Mouse (Mus musculus) intestine, postnatal 0 days (tissue): ENCODE data around the gene Pex26. TPM values are rescaled to one million over a fixed set of nuclear protein-coding genes. Genes with fewer than 3 reads are reported as not detected.

Experiments used
- ATAC-seq: fragments of 200-750 bp; cut with Nextera tagmentation; 2 replicates; pipeline ENCODE4 v1.8.0; 2017; ENCODE audit warnings: mild to moderate bottlenecking, moderate TSS enrichment, moderate library complexity
- H3K27ac ChIP-seq: fragments of 300-500 bp; sonication (generic); 2 replicates; pipeline ENCODE4 v1.5.1; 2014; ENCODE audit warnings: mild to moderate bottlenecking, low read depth, low read length, moderate library complexity
- H3K27me3 ChIP-seq: fragments of 300-500 bp; sonication (generic); replicated peaks from 2 replicates; pipeline ENCODE4 v1.6.1; 2014; ENCODE audit warnings: low read length, mixed read lengths; ENCODE audit not compliant: control insufficient read depth, insufficient read depth
- H3K36me3 ChIP-seq: fragments of 300-500 bp; sonication (generic); 2 replicates; pipeline ENCODE4 v1.6.1; 2014; ENCODE audit warnings: mild to moderate bottlenecking, moderate library complexity; ENCODE audit not compliant: control insufficient read depth, insufficient read depth
- H3K4me1 ChIP-seq: fragments of 300-500 bp; sonication (generic); replicated peaks from 2 replicates; pipeline ENCODE4 v1.6.1; 2014; ENCODE audit warnings: antibody characterized with exemption, low read length, mixed read lengths; ENCODE audit not compliant: control insufficient read depth, insufficient read depth
- H3K4me2 ChIP-seq: fragments of 300-500 bp; sonication (generic); replicated peaks from 2 replicates; pipeline ENCODE4 v1.6.1; 2014; ENCODE audit warnings: low read depth, mild to moderate bottlenecking, moderate library complexity
- H3K4me3 ChIP-seq: fragments of 300-500 bp; sonication (generic); 2 replicates; pipeline ENCODE4 v1.5.1; 2014; ENCODE audit warnings: low read depth, low read length
- H3K9ac ChIP-seq: fragments of 300-500 bp; sonication (generic); 2 replicates; pipeline ENCODE4 v1.6.1; 2014; ENCODE audit warnings: mild to moderate bottlenecking, low read depth, low read length
- H3K9me3 ChIP-seq: fragments of 300-500 bp; sonication (generic); 2 replicates; pipeline ENCODE4 v1.6.1; 2016; ENCODE audit warnings: mixed run types; ENCODE audit not compliant: control insufficient read depth
- CTCF ChIP-seq: sonication (generic); IDR thresholded peaks from 2 replicates; pipeline ENCODE4 v1.5.1; 2016; ENCODE audit warnings: low read depth, mild to moderate bottlenecking, control low read depth, antibody characterized with exemption, moderate library complexity
- WGBS: fragments of 180-500 bp; shearing (Covaris S2); extraction: QIAGEN DNeasy Blood & Tissue Kit; methylation state at CpG from one replicate; pipeline ENCODE4 v1.1.7; 2014; 5-methylcytosine and 5-hydroxymethylcytosine counted together
- polyA plus RNA-seq: library from polyadenylated mRNA; unstranded; fragments of >200 nt; fragmentation: Nextera tagmentation; extraction: Ambion mirVana; gene quantifications from 2 replicates; pipeline ENCODE4 v1.2.1, GENCODE M21; 2015

The Pex26 gene
- polyA plus RNA-seq, 1 experiment from 2014 or later, result 6.3 TPM

DNA sequence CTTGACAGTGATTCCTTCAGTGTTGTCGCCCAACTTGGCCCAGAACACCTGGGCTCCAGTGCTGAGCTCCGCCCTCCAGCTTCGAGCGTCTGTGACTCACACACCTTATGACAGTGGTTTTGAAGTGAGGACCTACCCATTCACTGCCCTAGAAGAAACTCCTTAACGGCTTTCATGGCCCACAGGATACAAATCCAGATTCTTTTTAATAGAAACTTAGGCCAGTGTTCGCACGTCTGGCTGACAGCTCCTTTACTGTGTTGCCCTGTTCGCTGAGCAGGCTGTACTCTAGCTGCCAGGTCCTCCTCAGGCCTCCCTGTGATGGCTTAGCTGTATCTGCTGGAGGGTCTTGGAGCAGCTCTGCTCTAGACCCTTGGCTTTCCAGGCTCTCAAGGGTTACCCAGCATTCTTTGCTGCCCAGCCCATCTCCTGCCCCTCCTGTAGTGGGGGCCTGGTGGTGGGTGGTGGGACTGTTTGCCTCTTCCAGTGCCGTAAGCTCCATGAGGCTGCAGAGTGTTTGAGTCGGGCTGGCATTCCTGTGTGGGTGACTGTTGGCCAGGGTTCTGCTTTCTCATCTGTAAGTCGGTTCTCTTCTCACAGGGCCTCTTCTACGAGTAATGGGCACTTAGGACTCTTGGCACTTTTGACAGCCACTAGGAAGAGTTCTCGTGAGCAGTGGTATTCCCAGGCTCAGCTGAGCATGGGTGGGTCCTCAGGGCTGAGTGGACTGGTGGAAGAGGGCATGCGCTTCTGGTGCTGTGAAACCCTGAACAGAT lies 11.7 kb downstream of the Pex26 start:
- H3K27me3 ChIP-seq, result no peaks in the 10 kb centered on the region
- no peak overlapping the region for H3K4me2 ChIP-seq
- TF ChIP-seq CTCF, result no peak
- WGBS, result 71% methylated on average over 14 of the region's 14 CpGs
- no peak overlapping the region for H3K27ac ChIP-seq
- peaks cover 31% of the 10 kb centered on the region for H3K36me3 ChIP-seq
- H3K4me1 ChIP-seq, result no peaks in the 10 kb centered on the region
- no peak for ATAC-seq
- H3K4me3 ChIP-seq, result no peak overlapping the region
- H3K9me3 ChIP-seq, result no peaks in the 10 kb centered on the region
- H3K9ac ChIP-seq, result no peak overlapping the region

DNA sequence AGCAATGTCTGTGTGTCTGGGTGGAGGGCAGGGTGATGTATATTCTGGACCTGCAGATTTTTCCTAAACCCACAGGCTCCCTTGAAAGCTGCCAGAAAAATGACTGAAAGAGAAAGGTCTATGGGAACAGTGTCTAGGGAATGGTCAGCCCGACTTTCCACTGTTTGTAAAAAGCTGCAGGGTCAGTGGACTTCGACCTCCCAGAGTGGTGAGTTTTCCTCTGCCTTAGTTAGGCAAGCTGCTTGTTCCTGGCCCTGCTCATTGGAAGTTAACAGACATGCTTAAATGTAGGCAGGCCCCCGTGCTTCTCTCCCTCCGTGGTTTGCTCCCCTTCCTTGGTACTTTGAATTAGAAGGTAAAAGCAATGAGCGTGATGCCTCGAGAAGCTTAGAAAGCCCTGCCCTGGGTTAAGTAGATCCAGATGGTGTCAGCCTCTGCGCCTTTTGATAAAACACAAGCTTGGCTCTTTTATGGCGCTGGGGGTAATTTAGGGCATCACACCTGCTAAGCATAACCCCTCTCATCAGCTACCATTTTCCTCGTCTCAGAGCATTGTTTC lies 14.4 kb downstream of the Pex26 start:
- H3K27ac ChIP-seq, result no peak overlapping the region
- 35% methylated on average over 9 of the region's 9 CpGs for WGBS
- H3K36me3 ChIP-seq, result peaks cover 25% of the 10 kb centered on the region; the same call in 1 of the 2 replicates
- H3K9me3 ChIP-seq, result no peaks in the 10 kb centered on the region
- H3K9ac ChIP-seq, result no peak overlapping the region
- H3K4me3 ChIP-seq, result no peak overlapping the region
- no peaks in the 10 kb centered on the region for H3K27me3 ChIP-seq
- H3K4me1 ChIP-seq, result no peaks in the 10 kb centered on the region
- no peak overlapping the region for H3K4me2 ChIP-seq
- TF ChIP-seq CTCF, result no peak
- no peak for ATAC-seq

DNA sequence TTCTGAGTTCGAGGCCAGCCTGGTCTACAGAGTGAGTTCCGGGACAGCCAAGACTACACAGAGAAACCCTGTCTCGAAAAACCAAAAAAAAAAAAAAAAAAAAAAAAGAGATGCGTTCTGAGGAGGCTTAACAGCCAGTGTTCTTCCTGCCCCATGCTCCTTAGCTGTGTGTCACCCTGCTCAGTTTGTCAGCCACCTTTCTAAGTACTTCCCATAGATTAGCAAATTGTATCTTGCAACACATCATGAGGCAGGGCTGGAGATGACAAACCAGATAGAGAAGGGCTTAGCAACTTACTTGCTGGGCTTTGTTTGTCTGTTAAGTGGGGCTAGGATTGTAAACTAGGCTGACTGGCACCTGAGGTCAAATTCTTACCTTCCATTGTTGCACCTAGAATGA lies 17.0 kb downstream of the Pex26 start:
- no peak for TF ChIP-seq CTCF
- Histone ChIP-seq H3K9ac (no peak overlapping the region), H3K4me3 (no peak overlapping the region), H3K36me3 (peaks cover 12% of the 10 kb centered on the region), H3K4me2 (no peak overlapping the region), H3K27ac (no peak overlapping the region), H3K4me1 (no peaks in the 10 kb centered on the region), H3K9me3 (no peaks in the 10 kb centered on the region), H3K27me3 (no peaks in the 10 kb centered on the region)
- ATAC-seq, result no peak
- WGBS, result 82% methylated on average over 4 of the region's 4 CpGs

DNA sequence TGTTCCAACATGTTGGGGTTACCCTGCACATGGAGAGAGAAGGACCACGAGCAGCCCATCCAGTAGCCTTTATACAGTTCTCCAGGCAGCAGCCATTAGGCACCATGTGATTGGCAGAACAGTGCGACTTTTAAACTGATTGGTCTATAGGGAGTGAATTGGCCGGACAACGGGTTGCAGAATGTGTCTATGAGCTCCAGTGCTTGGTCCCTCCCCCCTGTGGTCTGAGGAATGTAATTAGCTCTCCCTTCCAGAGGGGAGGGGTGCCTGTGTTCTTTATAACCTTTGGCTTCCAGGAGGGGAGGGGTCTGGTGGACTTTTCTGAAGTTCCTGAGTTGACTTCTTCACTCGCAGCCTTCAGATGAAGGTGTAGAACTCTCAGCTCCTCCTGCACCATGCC lies 18.6 kb downstream of the Pex26 start:
- H3K9ac ChIP-seq, result no peak overlapping the region
- no peak for ATAC-seq
- no peak overlapping the region for H3K4me2 ChIP-seq
- H3K4me1 ChIP-seq, result no peaks in the 10 kb centered on the region
- no peak overlapping the region for H3K27ac ChIP-seq
- no peaks in the 10 kb centered on the region for H3K9me3 ChIP-seq
- 83% methylated on average over 5 of the region's 5 CpGs for WGBS
- no peak for TF ChIP-seq CTCF
- no peak overlapping the region for H3K4me3 ChIP-seq
- H3K27me3 ChIP-seq, result no peaks in the 10 kb centered on the region
- H3K36me3 ChIP-seq, result peaks cover 11% of the 10 kb centered on the region

DNA sequence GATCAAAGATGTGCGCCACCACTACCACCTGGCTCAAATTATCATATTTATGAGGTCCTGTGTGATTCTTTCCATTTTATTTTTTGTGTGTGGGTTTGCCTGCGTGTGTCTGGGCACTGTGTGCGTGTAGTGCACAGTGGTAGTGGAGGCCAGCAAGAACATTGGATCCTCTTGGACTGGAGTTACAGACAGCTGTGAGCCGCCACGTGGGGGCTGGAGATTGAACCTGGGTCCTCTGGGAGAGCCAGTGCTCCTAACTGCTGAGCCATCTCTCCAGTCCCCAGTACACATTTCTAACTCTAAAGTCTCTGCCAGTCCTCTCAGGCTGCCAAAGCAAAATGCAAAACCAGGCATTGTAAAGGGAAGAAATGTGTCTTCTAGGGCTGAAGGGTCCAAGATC lies 23.0 kb downstream of the Pex26 start:
- Histone ChIP-seq H3K9ac (no peak overlapping the region), H3K27ac (no peak overlapping the region), H3K27me3 (peaks cover 19% of the 10 kb centered on the region), H3K4me2 (no peak overlapping the region), H3K36me3 (peaks cover 11% of the 10 kb centered on the region), H3K9me3 (no peaks in the 10 kb centered on the region), H3K4me1 (no peaks in the 10 kb centered on the region), H3K4me3 (no peak overlapping the region)
- no peak for TF ChIP-seq CTCF
- 88% methylated on average over 5 of the region's 5 CpGs for WGBS
- ATAC-seq, result no peak

DNA sequence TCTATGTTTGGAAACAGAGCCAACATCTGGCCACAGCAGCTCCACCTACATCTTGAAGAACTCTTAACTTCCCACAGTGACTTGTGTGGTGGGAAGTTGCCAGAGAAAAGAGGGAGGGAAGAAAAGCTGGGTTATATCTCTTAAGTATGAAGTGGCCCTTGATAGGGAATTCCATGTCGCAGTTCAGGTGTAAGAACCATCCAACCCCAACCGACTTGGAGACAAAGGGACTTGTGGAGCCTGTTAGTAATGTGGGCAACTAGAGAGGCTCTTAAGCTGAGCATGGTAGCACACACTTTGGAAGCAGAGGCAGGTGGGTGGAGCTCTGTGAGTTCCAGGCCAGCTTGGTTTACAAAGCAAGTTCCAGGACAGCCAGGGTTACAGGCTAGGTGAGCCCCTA lies 26.1 kb downstream of the Pex26 start:
- Histone ChIP-seq H3K4me1 (no peaks in the 10 kb centered on the region), H3K4me2 (no peak overlapping the region), H3K27me3 (peaks cover 25% of the 10 kb centered on the region), H3K36me3 (peaks cover 3% of the 10 kb centered on the region), H3K27ac (no peak overlapping the region), H3K4me3 (no peak overlapping the region), H3K9ac (no peak overlapping the region), H3K9me3 (no peaks in the 10 kb centered on the region)
- no peak for TF ChIP-seq CTCF
- 76% methylated on average over 2 of the region's 2 CpGs for WGBS
- no peak for ATAC-seq
